21 mouse cellular contexts compared by ENCODE assay signal in genomic region chr6:115594463-115594862, GRCm38 (mm10). TPM values are rescaled to one million over a fixed set of nuclear protein-coding genes. Genes with fewer than 3 reads are reported as not detected.
DNase-seq lines count a peak whose midpoint lies in the region; ATAC-seq and TF ChIP-seq lines count a peak whose summit lies in the region.
"Had no signal": no experiment of that assay in that cellular context is flagged by ENCODE, and none has a peak within 500 bp of the region (broad histone marks: within the 10 kb centered on the region; RNA-seq: fewer than 3 reads in every experiment).

No protein-coding gene starts in this region.

- no peak for TF ChIP-seq CTCF in thymus, adult 2 months (IDR thresholded peaks at IDR 0.05; ENCODE audit: borderline replicate concordance, control insufficient read depth, extremely low read depth, insufficient read depth, low read length, poor library complexity)

- no peak overlapping the region for H3K27ac ChIP-seq in thymus, adult 2 months (ENCODE audit: control insufficient read depth, insufficient read depth, low read length)
- H3K27ac ChIP-seq in forebrain, embryonic 13.5 days = no peak overlapping the region
- H3K27ac ChIP-seq: forebrain, embryonic 12.5 days; midbrain, embryonic 12.5 days had no signal

- no peak overlapping the region for H3K4me2 ChIP-seq in forebrain, embryonic 13.5 days
- H3K4me2 ChIP-seq: forebrain, embryonic 12.5 days; heart, embryonic 11.5 days; midbrain, embryonic 12.5 days had no signal

- TF ChIP-seq POLR2A in thymus, adult 2 months (IDR thresholded peaks at IDR 0.05; ENCODE audit: control insufficient read depth, extremely low read depth, insufficient read depth, low read length, poor library complexity) = no peak

- no peaks in the 10 kb centered on the region for H3K36me3 ChIP-seq in thymus, adult 2 months (ENCODE audit: control insufficient read depth, insufficient read depth, low read length)
- H3K36me3 ChIP-seq in forebrain, embryonic 13.5 days (ENCODE audit: poor library complexity, severe bottlenecking) = no peaks in the 10 kb centered on the region
- H3K36me3 ChIP-seq: forebrain, embryonic 12.5 days; midbrain, embryonic 12.5 days had no signal

- H3K27me3 ChIP-seq in thymus, adult 2 months (ENCODE audit: control insufficient read depth, insufficient read depth, low read length) = no peaks in the 10 kb centered on the region
- H3K27me3 ChIP-seq in forebrain, embryonic 13.5 days = no peaks in the 10 kb centered on the region
- H3K27me3 ChIP-seq: forebrain, embryonic 12.5 days; midbrain, embryonic 12.5 days had no signal

- H3K9me3 ChIP-seq in forebrain, embryonic 13.5 days (replicated peaks) = no peaks in the 10 kb centered on the region
- H3K9me3 ChIP-seq: forebrain, embryonic 12.5 days; midbrain, embryonic 12.5 days had no signal

- intact Hi-C loops in left cerebral cortex, postnatal 25 days (cut with DNase I) = no loop called here

- H3K4me3 ChIP-seq in thymus, adult 2 months (ENCODE audit: control insufficient read depth, insufficient read depth, low read length) = no peak overlapping the region
- H3K4me3 ChIP-seq in forebrain, embryonic 13.5 days = no peak overlapping the region
- H3K4me3 ChIP-seq: forebrain, embryonic 12.5 days; midbrain, embryonic 12.5 days had no signal

- 12% methylated on average over 3 of the region's 3 CpGs for WGBS in thymus, adult 2 months
- 75% methylated on average over 3 of the region's 3 CpGs for WGBS in forebrain, embryonic 13.5 days

- H3K9ac ChIP-seq in forebrain, embryonic 13.5 days = no peak overlapping the region
- H3K9ac ChIP-seq: forebrain, embryonic 12.5 days; midbrain, embryonic 12.5 days had no signal

- peaks cover 10% of the 10 kb centered on the region for H3K4me1 ChIP-seq in thymus, adult 2 months (replicated peaks; ENCODE audit: control insufficient read depth, insufficient read depth, low read length)
- H3K4me1 ChIP-seq in forebrain, embryonic 13.5 days = no peaks in the 10 kb centered on the region
- H3K4me1 ChIP-seq: forebrain, embryonic 12.5 days; midbrain, embryonic 12.5 days had no signal

- peak; percentile 30 to 45 for DNase-seq in spleen, postnatal 36 days (ENCODE audit: low spot score in 2 of 2)
- no peak for DNase-seq in spleen, postnatal 4 days (ENCODE audit: low spot score in 2 of 2)
- DNase-seq in thymus, adult 2 months = peak; percentile 24
- no peak for DNase-seq in cerebellum, adult 11-12 months
- DNase-seq in left cerebral cortex, postnatal 25 days (ENCODE audit: low spot score in 2 of 2) = no peak
- DNase-seq: cerebellum, postnatal 10 days; gastrocnemius, postnatal 25 days; heart, postnatal 14 days; kidney, adult 8-10 months; kidney, postnatal 36 days; layer of hippocampus, postnatal 36 days; left cerebral cortex, postnatal 4 days; lung, adult 18-20 months; lung, postnatal 36 days had no signal

- peak; percentile 92 for ATAC-seq in megakaryocyte, adult 5-6 weeks (ENCODE audit: poor library complexity, severe bottlenecking)
- no peak for ATAC-seq in forebrain, embryonic 13.5 days
- no peak for ATAC-seq in erythroid progenitor cell, adult 5-6 weeks (replicated peaks; ENCODE audit: low FRiP score, poor library complexity, severe bottlenecking)
- ATAC-seq: hindbrain, embryonic 16.5 days had no signal

RNA-seq across cellular contexts. Expression of gene Mkrn2os, which starts 2.1 kb away (rescaled TPM):
- total RNA-seq in megakaryocyte, adult 5-6 weeks (2015) = not detected in 2 replicates
- total RNA-seq in megakaryocyte, adult 5-6 weeks (2017) = not detected in 2 replicates
- polyA plus RNA-seq in thymus, adult 2 months (2012; rRNA removed) = 3.0 TPM in 2 replicates
- polyA plus RNA-seq in forebrain, embryonic 13.5 days (2015; fragmentation: Nextera tagmentation; extraction: Ambion mirVana) = 0.30 and 0.39 TPM in 2 replicates
- total RNA-seq in left cerebral cortex, postnatal 25 days (2021) = not detected
- total RNA-seq in erythroid progenitor cell, adult 5-6 weeks (2015; ENCODE audit: low replicate concordance) = not detected in 2 replicates
- not detected in 2 replicates for total RNA-seq in erythroid progenitor cell, adult 5-6 weeks (2017; ENCODE audit: low replicate concordance)
- total RNA-seq: layer of hippocampus, postnatal 36 days; left cerebral cortex, postnatal 4 days had no signal

RNA-seq across cellular contexts. Expression of gene Mkrn2, which starts 7.2 kb away (rescaled TPM):
- 5.4 and 8.7 TPM in 2 replicates for total RNA-seq in megakaryocyte, adult 5-6 weeks (2015)
- total RNA-seq in megakaryocyte, adult 5-6 weeks (2017) = 22.7 and 22.8 TPM in 2 replicates
- 158 and 166 TPM in 2 replicates for polyA plus RNA-seq in thymus, adult 2 months (2012; rRNA removed)
- polyA plus RNA-seq in forebrain, embryonic 13.5 days (2015; fragmentation: Nextera tagmentation; extraction: Ambion mirVana) = 30.4 and 35.0 TPM in 2 replicates
- total RNA-seq in left cerebral cortex, postnatal 25 days (2021) = 10 to 100 TPM; 33.2 to 36.7 TPM
- 1.7 and 2.9 TPM in 2 replicates for total RNA-seq in erythroid progenitor cell, adult 5-6 weeks (2015; ENCODE audit: low replicate concordance)
- 3.9 and 4.0 TPM in 2 replicates for total RNA-seq in erythroid progenitor cell, adult 5-6 weeks (2017; ENCODE audit: low replicate concordance)

RNA-seq across cellular contexts. Expression of gene Tsen2, which starts 50.0 kb away (rescaled TPM):
- 2.9 and 3.0 TPM in 2 replicates for total RNA-seq in megakaryocyte, adult 5-6 weeks (2015)
- 3.4 and 8.7 TPM in 2 replicates for total RNA-seq in megakaryocyte, adult 5-6 weeks (2017)
- 4.6 and 5.4 TPM in 2 replicates for polyA plus RNA-seq in thymus, adult 2 months (2012; rRNA removed)
- 35.0 and 36.9 TPM in 2 replicates for polyA plus RNA-seq in forebrain, embryonic 13.5 days (2015; fragmentation: Nextera tagmentation; extraction: Ambion mirVana)
- 10 to 100 TPM; 22.0 to 23.2 TPM for total RNA-seq in left cerebral cortex, postnatal 25 days (2021)
- 2.1 TPM in 1 of 2 replicates, not detected in the other for total RNA-seq in erythroid progenitor cell, adult 5-6 weeks (2015; ENCODE audit: low replicate concordance)
- total RNA-seq in erythroid progenitor cell, adult 5-6 weeks (2017; ENCODE audit: low replicate concordance) = 1.7 and 6.5 TPM in 2 replicates

Comparison
In these comparisons a context has a peak if more than half of its experiments do, and no peak if none do; other contexts are left out.
1. DNase-seq: peak in spleen, postnatal 36 days (2 of 2) and thymus, adult 2 months (single experiment); none in spleen, postnatal 4 days (0 of 2), cerebellum, adult 11-12 months (single experiment) and left cerebral cortex, postnatal 25 days (0 of 2).